Mouse (Mus musculus) retina, postnatal 1 day (tissue): ENCODE data around the gene Fthl17f.
"Not testable (repeated sequence)": the region's sequence is repeated elsewhere in the genome, so short reads cannot be mapped to it uniquely, and the experiment has no call there.

ENCODE experiments used
- DNase-seq: peaks from one replicate; pipeline ENCODE4 v3.0.0-alpha.2; 2012

Gene Fthl17f

GRCm38 (mm10) chrX:9062715-9063114, at the start of gene Fthl17f:
Gene Fthl17f (plus strand): TSS chrX:9063015.
- DNase-seq, result not testable (repeated sequence)

GRCm38 (mm10) chrX:9016079-9016478, 46.7 kb upstream of the Fthl17f start:
- no peak for DNase-seq

- no peak for DNase-seq
These were observed 43.3 kb upstream of the Fthl17f start for GRCm38 (mm10) chrX:9019481-9019880.

- not testable (repeated sequence) for DNase-seq
These were observed 29.6 kb upstream of the Fthl17f start, which contains the start of gene Fthl17e for GRCm38 (mm10) chrX:9033193-9033592. Gene Fthl17e (plus strand): TSS chrX:9033493.

- not testable (repeated sequence) for DNase-seq
These were observed 21.2 kb upstream of the Fthl17f start for GRCm38 (mm10) chrX:9041611-9042010.

- not testable (repeated sequence) for DNase-seq
These were observed 1.9 kb upstream of the Fthl17f start for GRCm38 (mm10) chrX:9060952-9061351.

- DNase-seq, result peak; percentile 32
These were observed 714 bp upstream of the Fthl17f start for GRCm38 (mm10) chrX:9062101-9062500.

GRCm38 (mm10) chrX:9077699-9078098, 14.9 kb downstream of the Fthl17f start:
- DNase-seq, result peak; percentile 24

GRCm38 (mm10) chrX:9095066-9095465, 32.3 kb downstream of the Fthl17f start:
- DNase-seq, result not testable (repeated sequence)

GRCm38 (mm10) chrX:9104262-9104661, 41.4 kb downstream of the Fthl17f start, which contains the start of gene 4930402K13Rik:
Gene 4930402K13Rik (plus strand): TSS chrX:9104562.
- DNase-seq, result no peak

GRCm38 (mm10) chrX:9110381-9110780, 47.6 kb downstream of the Fthl17f start:
- DNase-seq, result no peak
